Mouse (Mus musculus): ENCODE measurements around the gene Rad54l.

Rad54l gene

GRCm38 (mm10) chr4:116123602-116124519 is at the start of gene Rad54l, which contains the start of gene Pomgnt1:
TSS of gene Rad54l (minus strand) at chr4:116123690.
TSS of gene Pomgnt1 (plus strand) at chr4:116123840.
- peak; percentile 96 for DNase-seq (ENCODE audit: low read depth)

- DNase-seq (ENCODE audit: low read depth), result no peak
Measured at GRCm38 (mm10) chr4:116173072-116173471, 49.6 kb upstream of the Rad54l start, which contains the start of the genes 1700042G07Rik and Gm49337. TSS of gene 1700042G07Rik (plus strand) at chr4:116173372. TSS of gene Gm49337 (plus strand) at chr4:116173384.

- no peak for DNase-seq (ENCODE audit: low read depth)
Measured at GRCm38 (mm10) chr4:116169353-116169672, 45.8 kb upstream of the Rad54l start.

DNA sequence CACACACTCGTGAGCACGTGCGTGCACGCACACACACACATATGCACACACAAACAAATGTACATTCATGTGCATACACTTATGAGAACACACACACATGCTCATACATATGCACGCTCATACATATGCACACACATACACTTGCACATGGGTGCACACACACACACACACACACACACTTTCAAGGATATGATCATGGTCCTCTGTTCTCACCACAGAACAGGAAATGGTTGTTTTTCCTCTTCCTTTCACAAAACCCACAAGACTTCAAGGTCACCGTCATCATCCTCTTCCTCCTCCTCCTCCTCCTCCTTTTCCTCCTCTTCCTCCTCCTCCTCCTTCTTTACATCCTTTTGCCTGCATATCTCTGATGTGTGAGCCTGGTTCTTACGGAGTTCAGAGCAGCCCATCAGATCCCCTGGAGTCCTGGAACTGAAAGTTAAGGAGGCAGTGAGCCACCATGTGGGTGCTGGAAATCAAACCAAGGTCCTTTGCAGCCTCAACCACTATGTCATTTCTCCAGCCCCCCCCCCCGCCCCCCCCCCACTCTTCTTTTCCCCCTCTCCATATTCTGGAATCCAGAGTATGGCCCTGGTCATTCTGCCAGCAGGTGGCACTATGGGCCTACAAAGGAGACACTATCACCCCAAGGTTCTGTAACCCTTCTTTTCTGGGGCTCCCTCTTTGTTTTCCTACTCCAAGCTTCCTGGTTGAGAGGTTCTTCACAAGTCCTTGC is 45.3 kb upstream of the Rad54l start:
- peak; percentile 86 for DNase-seq (ENCODE audit: low read depth)

DNA sequence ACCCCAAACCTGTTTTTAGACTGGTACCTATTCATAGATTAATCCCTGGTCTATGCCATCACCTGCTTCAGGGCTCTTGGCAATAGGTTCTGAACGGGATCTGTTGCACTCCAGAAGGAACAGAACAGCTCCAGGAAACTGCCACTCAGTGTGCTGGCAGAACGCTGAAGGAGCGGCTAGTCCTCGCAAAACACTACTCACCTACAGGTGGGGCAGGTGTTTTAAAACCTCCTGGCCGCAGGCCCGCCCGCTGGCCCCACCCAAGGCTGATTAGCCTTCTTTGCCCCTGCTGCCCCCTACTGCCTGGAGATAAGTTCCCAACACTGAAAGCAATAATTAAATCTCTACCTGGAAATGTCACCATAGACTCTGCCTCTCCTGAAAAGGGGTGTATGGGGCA is 43.9 kb upstream of the Rad54l start, which contains the start of gene Tspan1:
Tspan1 (minus strand) TSS at position 198 of the 400 bp plus-strand sequence.
- DNase-seq (ENCODE audit: low read depth), result no peak

GRCm38 (mm10) chr4:116165708-116166407 is 42.4 kb upstream of the Rad54l start:
- DNase-seq (ENCODE audit: low read depth), result no peak

GRCm38 (mm10) chr4:116164759-116165554 is 41.5 kb upstream of the Rad54l start:
- DNase-seq (ENCODE audit: low read depth), result no peak

GRCm38 (mm10) chr4:116162142-116162541 is 38.7 kb upstream of the Rad54l start:
- no peak for DNase-seq (ENCODE audit: low read depth)

- DNase-seq (ENCODE audit: low read depth), result no peak
Measured at GRCm38 (mm10) chr4:116160769-116161168, 37.3 kb upstream of the Rad54l start.

DNA sequence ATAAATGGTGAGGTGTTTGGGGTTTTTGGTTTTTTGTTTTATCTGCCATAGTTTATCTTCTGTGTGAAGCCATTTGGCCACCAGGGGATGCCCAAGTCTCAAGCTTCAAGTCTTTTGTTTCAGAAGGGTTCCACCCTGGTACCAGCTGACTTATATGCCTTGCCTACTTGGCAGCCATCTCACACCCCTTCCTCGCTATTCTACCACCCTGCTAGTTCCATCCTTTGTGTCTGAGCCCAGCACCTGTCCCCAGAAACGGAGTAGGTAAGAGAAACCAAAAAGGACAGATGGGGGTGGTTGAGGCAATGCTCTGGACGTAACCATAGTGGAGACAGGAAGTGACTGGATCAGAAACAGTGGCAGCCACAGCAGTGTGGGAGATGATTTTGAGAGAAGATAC is 36.4 kb upstream of the Rad54l start:
- peak; percentile 71 for DNase-seq (ENCODE audit: low read depth)

DNA sequence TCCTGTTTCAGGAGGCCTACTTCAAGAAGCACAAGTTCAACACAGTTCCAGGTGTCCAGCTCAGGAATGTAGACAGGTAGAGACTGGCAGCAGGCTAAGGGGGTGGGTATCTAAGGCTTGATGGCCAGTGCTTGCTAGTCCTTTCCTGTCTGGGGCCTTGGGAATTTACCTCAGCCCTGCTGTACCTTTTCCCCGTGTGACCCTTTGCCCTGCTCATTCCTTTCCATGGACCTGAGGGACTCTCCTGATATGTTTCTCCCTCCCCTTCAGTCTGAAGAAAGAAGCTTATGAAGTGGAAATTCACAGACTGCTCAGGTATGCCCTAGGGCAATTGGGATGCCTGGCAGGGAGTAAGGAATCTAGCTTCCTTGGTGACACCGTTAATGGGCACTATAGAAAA is 34.4 kb upstream of the Rad54l start:
- DNase-seq (ENCODE audit: low read depth), result no peak

GRCm38 (mm10) chr4:116152702-116153101 is 29.2 kb upstream of the Rad54l start:
- no peak for DNase-seq (ENCODE audit: low read depth)

DNA sequence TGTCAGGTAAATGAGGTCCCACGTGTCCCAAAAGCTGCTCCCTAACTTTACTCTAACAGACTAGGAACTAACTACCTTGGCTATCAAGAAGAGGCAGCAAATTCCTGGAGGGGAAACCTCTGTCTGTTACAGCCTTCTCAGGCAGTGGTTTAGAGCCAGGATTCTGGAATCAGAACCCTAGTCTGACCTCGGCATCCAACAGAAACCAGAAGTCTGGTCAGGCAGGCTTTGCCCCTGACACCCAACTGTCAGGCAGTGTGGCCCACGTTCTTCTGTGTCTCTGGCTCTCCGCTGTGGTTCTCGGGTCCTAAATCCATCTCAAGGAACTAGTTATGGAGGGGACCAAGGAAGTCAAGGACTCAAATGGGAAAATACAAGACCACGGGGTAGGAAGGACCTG is 27.7 kb upstream of the Rad54l start, which contains the start of gene Lurap1:
Lurap1 (minus strand) TSS at position 101 of the 400 bp plus-strand sequence.
- DNase-seq (ENCODE audit: low read depth), result no peak

DNA sequence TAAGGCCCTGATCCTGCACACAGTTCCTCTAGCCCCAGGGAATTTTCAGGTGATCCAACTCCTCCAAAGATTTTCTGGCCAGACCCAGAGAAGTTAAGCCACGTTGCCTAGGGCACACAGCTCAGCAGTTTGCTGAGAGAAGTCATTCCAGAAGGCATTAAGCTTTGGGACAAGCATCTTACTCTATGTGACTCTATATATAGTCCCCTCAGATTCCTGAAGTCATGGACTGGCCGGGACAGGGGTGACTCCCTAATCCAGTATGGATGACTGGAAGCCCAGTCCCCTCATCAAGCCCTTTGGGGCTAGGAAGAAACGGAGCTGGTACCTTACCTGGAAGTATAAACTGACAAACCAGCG is 27.4 kb upstream of the Rad54l start:
- DNase-seq (ENCODE audit: low read depth), result no peak

- peak; percentile 89 for DNase-seq (ENCODE audit: low read depth)
Measured at GRCm38 (mm10) chr4:116150156-116150861, 26.8 kb upstream of the Rad54l start.

DNA sequence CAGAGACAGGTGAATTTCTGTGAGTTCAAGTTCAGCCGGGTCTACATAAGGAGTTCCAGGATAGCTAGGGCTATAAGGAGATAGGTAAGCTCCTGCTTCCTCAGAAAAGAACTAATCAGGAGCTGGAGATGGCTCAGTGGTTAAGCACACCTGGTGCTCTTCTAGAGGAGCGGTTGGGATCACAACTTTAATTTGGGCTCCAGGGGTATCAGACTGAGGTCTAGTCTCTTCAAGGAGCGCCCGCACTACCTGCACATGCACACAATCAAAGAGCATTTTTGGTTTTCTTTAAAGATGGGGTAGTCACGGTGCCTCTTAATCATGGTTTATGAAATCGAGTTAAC is 26.3 kb upstream of the Rad54l start:
- DNase-seq (ENCODE audit: low read depth), result no peak

GRCm38 (mm10) chr4:116143891-116144717 is 20.6 kb upstream of the Rad54l start:
- peak; percentile 74 for DNase-seq (ENCODE audit: low read depth)

DNA sequence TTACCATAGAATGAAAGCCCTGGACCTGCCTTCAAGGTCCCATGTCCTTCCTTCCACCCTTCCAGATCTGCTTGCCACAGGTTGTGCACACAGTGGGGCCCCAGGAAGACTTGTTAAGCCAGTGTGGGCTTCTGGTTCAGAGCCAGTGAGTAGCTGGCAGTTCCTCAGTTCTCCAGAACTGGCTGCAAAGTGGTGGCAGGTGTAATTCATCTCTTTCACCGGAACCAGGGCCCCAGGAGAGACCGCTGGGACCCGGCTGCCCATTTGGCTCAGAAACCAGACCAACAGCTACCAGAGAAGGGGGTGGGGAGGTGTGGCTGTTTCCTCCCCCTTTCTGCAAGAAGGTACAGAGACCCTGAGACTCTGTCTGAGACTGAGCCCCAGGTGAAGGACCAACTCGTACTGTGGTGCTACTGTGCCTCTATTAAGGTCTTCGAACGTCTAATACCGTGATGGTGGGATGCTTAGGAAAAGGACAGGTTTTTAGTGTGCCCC is 19.9 kb upstream of the Rad54l start:
- DNase-seq (ENCODE audit: low read depth), result no peak

DNA sequence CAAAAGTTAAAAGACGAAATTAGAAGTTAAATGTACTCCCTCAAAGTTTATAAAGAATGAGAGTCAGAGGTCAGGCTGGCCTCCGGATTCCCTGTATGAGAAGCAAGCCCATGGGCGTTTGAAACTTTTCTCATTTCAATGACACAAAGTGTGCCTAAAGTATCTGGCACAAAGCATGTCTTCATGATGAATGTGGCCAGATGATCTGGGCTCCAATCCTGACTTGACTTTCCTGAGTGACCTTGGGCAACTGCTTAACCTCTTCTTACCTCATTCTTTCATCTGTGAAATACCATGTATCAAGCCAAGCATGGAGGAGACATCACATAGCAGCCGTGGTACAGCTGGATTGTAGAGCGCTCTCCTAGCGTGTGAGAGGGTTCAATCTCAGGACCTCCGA is 18.8 kb upstream of the Rad54l start:
- DNase-seq (ENCODE audit: low read depth), result no peak

DNA sequence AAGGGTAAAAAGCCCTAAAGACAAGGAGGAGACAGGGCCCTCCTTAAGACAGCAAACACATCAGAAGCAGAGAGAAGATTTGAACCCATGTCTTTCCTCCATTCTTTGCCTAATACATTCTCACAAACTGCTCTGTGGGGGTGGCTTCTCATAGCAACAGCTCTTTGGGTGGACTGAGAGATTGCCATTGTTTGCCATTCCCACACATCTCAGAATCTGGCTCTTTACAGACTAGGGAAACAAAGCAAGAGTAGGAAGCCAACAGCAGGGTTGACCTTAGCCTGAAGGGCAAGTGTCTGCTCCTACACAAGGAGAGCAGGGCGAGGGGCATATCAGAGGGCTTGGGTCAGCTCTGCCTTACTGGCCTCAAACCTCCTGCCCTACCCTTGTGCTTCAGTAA is 18.2 kb upstream of the Rad54l start:
- DNase-seq (ENCODE audit: low read depth), result no peak

Measured in NIH3T3 (cell line).